Mouse (Mus musculus) urinary bladder, postnatal 14 days (tissue): ENCODE results near the gene Ripor3.

Source experiments
- DNase-seq: peaks from one replicate; pipeline ENCODE4 v3.0.0; 2021; ENCODE audit warnings: low spot score

The Ripor3 gene

GRCm38 (mm10) chr2:167954928-167955327 is 55.5 kb downstream of the Ripor3 start:
- no peak for DNase-seq

DNA sequence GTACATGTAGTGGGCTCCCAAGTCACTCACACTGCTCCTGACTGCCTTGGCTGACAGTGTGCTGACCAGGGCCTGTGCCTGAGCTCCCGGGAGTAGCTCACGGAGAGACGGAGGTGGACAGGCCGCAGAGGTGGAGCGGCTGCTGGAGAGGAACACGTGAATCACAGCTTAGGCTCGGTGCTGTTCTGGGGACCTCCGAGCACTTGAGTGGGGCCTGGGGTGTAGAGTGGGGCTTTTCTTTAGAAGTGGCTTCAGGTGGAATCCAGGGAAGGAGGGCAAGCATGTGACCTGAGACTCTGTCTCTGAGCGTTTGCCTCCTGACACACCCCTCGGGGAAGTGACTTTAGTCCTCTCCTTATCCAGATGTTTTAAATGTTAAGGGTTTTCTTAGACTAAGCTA is 56.6 kb downstream of the Ripor3 start:
- DNase-seq, result no peak

- peak; percentile 69 for DNase-seq
Observed at GRCm38 (mm10) chr2:167951301-167952211, 58.9 kb downstream of the Ripor3 start.

- no peak for DNase-seq
Observed at GRCm38 (mm10) chr2:167950681-167951080, 59.7 kb downstream of the Ripor3 start.

DNA sequence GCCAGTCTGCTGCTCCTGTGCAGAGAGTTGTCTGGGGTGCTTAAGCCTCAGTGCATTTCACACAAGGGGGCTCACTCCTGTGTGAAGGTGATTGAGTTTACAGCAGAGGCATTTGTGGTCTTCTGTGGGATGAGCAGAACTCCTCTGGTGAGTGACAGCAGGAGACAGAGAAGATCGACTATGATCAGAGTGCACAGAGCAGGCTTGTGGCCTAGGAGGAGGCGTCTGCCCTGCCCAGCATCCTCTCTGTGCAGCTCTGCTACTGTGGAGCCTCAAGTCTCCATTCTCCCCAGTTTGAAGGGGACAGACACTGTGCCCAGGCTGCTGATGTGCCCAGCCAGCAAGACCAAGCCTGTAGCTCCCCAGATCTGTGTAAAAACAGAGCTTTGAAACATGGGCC is 60.6 kb downstream of the Ripor3 start:
- DNase-seq, result no peak

- peak; percentile 46 for DNase-seq
Observed at GRCm38 (mm10) chr2:167949250-167949649, 61.2 kb downstream of the Ripor3 start.

DNA sequence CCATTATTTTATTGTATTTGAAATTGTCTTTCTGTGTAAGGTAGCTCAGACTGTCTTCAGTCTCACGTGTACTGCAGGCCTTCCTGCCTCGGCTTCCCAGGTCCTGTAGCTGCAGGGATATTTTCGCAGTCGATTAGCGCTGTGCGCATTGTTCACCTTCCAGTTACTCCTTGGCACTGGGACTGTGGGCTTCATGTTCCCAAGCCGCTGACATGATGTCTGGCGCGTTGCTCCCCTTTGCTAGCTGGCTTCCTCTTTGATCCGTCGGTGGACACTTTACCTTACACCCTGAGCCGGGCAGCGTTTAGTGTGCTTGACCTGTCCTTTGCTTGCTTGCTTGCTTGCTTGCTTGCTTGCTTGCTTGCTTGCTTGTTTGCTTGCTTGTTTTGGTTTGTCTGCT is 61.9 kb downstream of the Ripor3 start:
- no peak for DNase-seq

GRCm38 (mm10) chr2:167948047-167948446 is 62.4 kb downstream of the Ripor3 start:
- no peak for DNase-seq

GRCm38 (mm10) chr2:167947251-167947650 is 63.2 kb downstream of the Ripor3 start:
- no peak for DNase-seq

- no peak for DNase-seq
Observed at GRCm38 (mm10) chr2:167945451-167945850, 65.0 kb downstream of the Ripor3 start.

- no peak for DNase-seq
Observed at GRCm38 (mm10) chr2:167944193-167944592, 66.2 kb downstream of the Ripor3 start.

- DNase-seq, result peak; percentile 31
Observed at GRCm38 (mm10) chr2:167942926-167943633, 67.3 kb downstream of the Ripor3 start.

- peak; percentile 71 for DNase-seq
Observed at GRCm38 (mm10) chr2:167942199-167942925, 68.1 kb downstream of the Ripor3 start.

DNA sequence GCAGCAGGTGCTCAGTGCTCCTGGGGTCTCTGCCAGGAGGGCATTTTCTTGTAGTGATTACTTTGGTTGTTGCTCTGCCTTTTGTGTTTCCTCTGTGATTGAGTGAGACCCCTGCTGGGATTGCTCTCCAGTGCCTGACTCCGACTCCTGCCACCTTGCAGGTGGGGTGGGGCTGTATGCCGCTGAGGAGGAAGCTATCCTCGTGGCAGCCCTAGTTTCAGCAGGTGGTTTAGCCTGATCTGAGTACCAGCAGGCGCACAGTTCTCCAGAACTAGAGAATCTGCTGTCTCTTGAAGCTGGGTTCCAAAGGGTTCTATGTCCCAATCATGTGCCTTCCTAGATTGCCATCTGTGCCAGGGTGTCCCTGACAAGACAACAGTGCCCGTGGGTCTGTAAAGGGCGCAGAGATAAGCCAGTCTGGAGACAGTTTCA is 68.7 kb downstream of the Ripor3 start:
- no peak for DNase-seq

DNA sequence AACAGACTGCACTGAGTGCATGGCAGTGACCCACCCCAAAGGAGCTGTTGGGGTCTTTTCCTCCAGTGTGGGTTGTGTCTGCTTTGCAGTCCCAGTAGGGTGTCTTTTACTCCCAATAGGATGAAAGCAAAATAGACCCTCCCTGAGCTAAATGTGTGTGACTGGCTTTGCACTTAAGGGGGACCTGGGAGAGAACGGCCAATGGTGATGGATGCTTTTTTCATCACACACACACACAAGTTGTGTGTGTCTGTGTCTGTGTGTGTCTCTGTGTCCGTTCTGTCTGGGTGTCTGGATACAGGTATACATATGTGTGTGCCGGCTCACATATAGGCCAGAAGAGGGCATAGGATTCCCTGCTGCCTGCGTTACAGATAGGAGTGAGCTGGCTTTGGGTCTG is 69.1 kb downstream of the Ripor3 start:
- no peak for DNase-seq

DNA sequence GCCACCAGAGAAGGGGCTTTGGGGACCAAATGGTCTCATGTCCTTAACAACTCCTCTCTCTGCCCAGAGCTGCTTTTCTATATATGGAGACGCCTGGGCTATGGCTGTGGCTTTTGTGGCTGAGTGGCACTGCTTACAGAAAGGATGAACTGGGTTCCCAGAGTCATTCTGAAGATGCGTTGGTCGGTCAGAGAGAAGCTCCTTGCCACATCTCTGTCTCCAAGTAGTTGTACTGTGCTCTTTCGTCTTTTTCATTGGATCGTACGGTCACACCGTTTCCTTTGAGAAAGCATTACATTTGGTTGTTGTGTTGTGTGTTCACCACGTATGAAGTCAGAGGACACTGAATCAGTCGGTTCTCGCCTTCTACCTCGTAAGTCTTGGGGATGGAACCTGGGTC is 69.8 kb downstream of the Ripor3 start:
- DNase-seq, result no peak

DNA sequence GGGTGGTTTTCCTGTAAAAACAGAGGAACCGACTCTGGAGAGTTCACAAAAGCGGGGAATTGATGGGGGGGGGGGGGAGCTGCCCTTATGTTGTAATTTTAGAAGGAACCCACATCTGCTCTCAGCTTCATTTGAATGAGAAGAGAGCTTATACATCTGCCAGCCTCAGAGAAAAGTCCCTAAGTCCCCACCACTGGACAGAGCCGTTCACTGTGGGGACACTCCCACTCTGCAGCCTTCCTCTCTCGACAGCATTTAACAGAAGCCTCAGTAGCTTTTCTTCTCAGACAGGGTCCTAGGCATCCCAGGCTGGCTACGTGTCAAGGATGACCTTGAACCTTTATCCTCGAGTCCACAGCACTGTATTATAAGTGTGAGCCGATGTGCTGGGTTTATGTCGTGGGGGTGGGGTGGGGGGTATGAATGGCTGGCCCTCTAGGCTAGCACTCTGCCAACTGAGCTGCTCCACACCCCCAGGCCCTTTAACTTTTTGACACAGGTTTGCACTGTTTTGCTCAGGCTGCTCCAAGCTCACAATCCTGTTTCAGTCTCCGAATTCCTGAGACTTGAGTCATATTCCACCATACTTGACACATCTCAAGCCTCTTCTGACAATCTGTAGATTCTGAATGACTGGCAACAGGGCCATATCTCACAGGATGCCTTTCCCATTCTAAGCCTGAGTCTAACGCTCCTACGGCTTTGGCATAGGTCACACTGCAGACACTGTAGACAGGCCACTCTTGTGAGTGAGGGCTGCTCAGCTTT is 70.6 kb downstream of the Ripor3 start:
- no peak for DNase-seq

DNA sequence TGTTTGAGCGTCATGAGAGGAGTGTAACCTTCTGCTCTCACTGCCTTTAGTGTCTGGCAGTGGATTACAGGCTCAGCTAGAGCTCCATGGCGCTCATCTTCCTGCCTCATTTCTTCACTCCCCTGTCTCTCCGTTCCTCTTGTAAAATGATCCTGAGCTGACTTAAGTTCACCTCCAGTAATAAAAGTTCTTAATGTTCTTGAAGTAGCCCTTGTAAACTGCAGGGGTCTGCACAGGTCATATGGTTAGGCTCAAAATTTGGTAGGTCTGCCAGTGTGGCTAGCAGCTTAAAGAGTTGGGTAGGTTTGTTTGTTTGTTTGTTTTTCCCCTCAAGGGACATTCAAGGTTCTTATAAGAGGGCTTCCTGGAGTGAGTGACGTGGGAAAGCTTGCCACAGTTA is 71.2 kb downstream of the Ripor3 start:
- DNase-seq, result no peak

GRCm38 (mm10) chr2:167938786-167939185 is 71.6 kb downstream of the Ripor3 start:
- DNase-seq, result no peak

DNA sequence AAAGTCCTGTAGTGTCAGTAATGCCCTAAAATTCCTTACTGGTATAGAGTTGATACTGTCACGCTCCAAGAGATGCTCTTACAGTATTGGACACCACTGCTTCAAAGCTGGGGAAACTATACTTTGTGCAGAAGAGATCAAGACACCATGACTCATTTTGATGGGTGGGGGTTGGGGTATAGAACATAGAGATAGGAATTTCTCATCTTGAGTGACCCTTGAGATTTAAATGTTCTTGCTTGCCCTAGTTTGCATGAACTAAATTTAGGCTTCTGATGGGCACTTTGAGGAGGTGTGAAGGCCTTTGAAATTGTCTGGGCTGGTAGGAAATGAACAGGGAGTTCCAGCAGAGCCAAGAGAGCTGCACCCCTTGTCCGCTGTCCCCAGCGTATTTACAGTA is 74.5 kb downstream of the Ripor3 start:
- DNase-seq, result no peak

DNA sequence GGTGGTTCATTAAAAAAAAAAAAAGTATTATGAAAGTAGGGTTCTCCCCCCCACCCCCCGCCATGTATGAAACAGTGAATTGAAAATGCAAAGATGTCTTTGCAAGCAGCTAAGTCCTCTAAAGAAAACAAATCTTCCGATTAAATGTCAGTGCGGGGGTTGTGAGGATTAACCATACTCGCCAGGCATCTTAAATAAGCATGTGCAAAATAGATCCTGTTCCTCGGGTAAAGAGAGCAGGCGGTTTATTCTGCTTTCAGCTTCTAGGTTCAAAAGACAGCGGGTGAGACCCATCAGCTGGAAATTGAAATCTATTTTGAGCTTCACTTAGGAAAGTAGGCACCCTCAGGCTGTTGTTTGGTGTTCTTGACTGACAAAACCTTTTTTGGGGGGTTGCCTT is 77.0 kb downstream of the Ripor3 start:
- DNase-seq, result no peak

DNA sequence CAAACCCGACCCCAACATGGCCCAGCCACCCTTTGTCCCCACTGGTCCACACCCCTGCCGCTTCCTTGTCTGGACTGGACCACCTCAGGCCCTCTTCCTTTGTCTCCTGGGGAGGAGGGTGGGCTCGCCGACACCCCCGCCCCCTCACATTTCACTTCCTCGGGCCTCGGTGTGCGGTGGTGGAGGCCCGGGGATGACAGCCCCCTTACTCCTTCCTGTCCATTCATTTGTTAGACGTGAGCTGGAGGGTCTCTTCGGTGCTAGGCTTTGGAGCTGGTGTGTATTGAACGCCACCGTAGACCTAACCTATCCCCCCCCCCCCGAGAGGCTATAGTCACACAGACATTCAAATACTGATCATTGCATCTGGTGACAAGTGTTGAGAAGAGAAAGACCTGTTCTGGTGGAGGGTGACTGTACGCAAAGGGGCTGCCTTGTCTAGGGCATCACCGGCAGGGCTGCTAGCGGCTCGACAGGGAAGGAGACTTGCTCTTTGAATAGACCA is 77.6 kb downstream of the Ripor3 start:
- DNase-seq, result no peak
